Mouse (Mus musculus) CH12.LX (cell line): ENCODE measurements around the gene Syap1. TPM values are rescaled to one million over a fixed set of nuclear protein-coding genes. Genes with fewer than 3 reads are reported as not detected.

Source experiments
- DNase-seq: peaks from one replicate; pipeline ENCODE4 v3.0.0-alpha.2; 2013; ENCODE audit errors: extremely low read depth
- H3K27ac ChIP-seq: 2 replicates; pipeline ENCODE4 v1.5.1; 2012; ENCODE audit warnings: low read depth, mild to moderate bottlenecking, control low read depth, moderate library complexity; ENCODE audit not compliant: insufficient read depth
- H3K27me3 ChIP-seq: replicated peaks from 2 replicates; pipeline ENCODE3; 2012; ENCODE audit warnings: inconsistent platforms
- H3K36me3 ChIP-seq, 2 experiments: replicated peaks in 1 of 2; 2 replicates each; pipeline versions ENCODE3 to v1.6.1; 2012; ENCODE audit warnings: inconsistent platforms in 1 of 2, low read length in 1 of 2, mild to moderate bottlenecking in 1 of 2, mixed read lengths in 1 of 2, moderate library complexity in 1 of 2; ENCODE audit not compliant: control insufficient read depth in 1 of 2, insufficient read depth in 1 of 2
- H3K4me1 ChIP-seq, 2 experiments: 2 replicates each; pipeline ENCODE4 v1.6.1; 2012; ENCODE audit warnings: inconsistent platforms in 1 of 2, moderate library complexity in 1 of 2; ENCODE audit not compliant: insufficient read depth in 2 of 2, control insufficient read depth in 1 of 2
- H3K4me2 ChIP-seq: 2 replicates; pipeline ENCODE4 v1.6.1; 2012; ENCODE audit warnings: low read depth, mild to moderate bottlenecking, control low read depth; ENCODE audit not compliant: poor library complexity, insufficient read depth, severe bottlenecking
- H3K4me3 ChIP-seq, 3 experiments: fragments of 150-350 bp in 1 of 3; sonication (generic) in 1 of 3; replicated peaks in 1 of 3; 2 replicates each; pipeline versions ENCODE3 to v1.5.1; 2011 to 2012; ENCODE audit warnings: low read depth in 2 of 3, low read length in 2 of 3, mild to moderate bottlenecking in 2 of 3, moderate library complexity in 2 of 3, control low read depth in 1 of 3, improper control_type of control experiment in 1 of 3, inconsistent platforms in 1 of 3, mixed read lengths in 1 of 3; ENCODE audit not compliant: poor library complexity in 1 of 3
- H3K79me2 ChIP-seq: replicated peaks from 2 replicates; pipeline ENCODE4 v1.6.1; 2012; ENCODE audit warnings: mild to moderate bottlenecking, moderate library complexity; ENCODE audit not compliant: control insufficient read depth, poor library complexity, insufficient read depth, severe bottlenecking; ENCODE audit errors: extremely low read depth
- H3K9ac ChIP-seq: 2 replicates; pipeline ENCODE4 v1.6.1; 2012; ENCODE audit warnings: low read depth, mild to moderate bottlenecking, control low read depth, moderate library complexity; ENCODE audit not compliant: insufficient read depth
- H3K9me3 ChIP-seq: replicated peaks from 2 replicates; pipeline ENCODE3; 2012; ENCODE audit warnings: low read length, inconsistent platforms, mixed read lengths
- CTCF ChIP-seq, 2 experiments: IDR thresholded peaks in 1 of 2; conservative IDR thresholded peaks in 1 of 2; 2 replicates each; pipeline ENCODE4 v1.5.1; 2011 to 2012; ENCODE audit warnings: low read depth in 2 of 2, low read length in 2 of 2, improper control_type of control experiment in 1 of 2, inconsistent platforms in 1 of 2, mild to moderate bottlenecking in 1 of 2, moderate library complexity in 1 of 2
- ELF1 ChIP-seq: IDR thresholded peaks from 2 replicates; pipeline ENCODE4 v1.6.1; 2014; ENCODE audit warnings: low read depth, mild to moderate bottlenecking, inconsistent platforms, low read length, improper control_type of control experiment
- EP300 ChIP-seq: IDR thresholded peaks from 2 replicates; pipeline ENCODE4 v1.6.1; 2011; ENCODE audit warnings: low read length, improper control_type of control experiment
- IRF4 ChIP-seq: IDR thresholded peaks from 2 replicates; pipeline ENCODE4 v1.6.1; 2014; ENCODE audit warnings: low read depth, mild to moderate bottlenecking, inconsistent platforms, low read length, improper control_type of control experiment
- JUN ChIP-seq: IDR thresholded peaks from 2 replicates; pipeline ENCODE4 v1.6.1; 2011; ENCODE audit warnings: low read depth, mild to moderate bottlenecking, low read length, improper control_type of control experiment, moderate library complexity; ENCODE audit not compliant: insufficient read depth
- KAT2A ChIP-seq: IDR thresholded peaks from 2 replicates; pipeline ENCODE4 v1.6.1; 2012; ENCODE audit warnings: low read length, improper control_type of control experiment, inconsistent platforms; ENCODE audit not compliant: insufficient replicate concordance
- MAFK ChIP-seq: IDR thresholded peaks from 2 replicates; pipeline ENCODE4 v1.6.1; 2011; ENCODE audit warnings: low read length, improper control_type of control experiment; ENCODE audit not compliant: insufficient replicate concordance
- MAZ ChIP-seq: IDR thresholded peaks from 2 replicates; pipeline ENCODE4 v1.6.1; 2012; ENCODE audit warnings: low read depth, mild to moderate bottlenecking, inconsistent platforms, low read length, improper control_type of control experiment, moderate library complexity
- MEF2A ChIP-seq: IDR thresholded peaks from 2 replicates; pipeline ENCODE4 v1.6.1; 2014; ENCODE audit warnings: low read depth, mild to moderate bottlenecking, inconsistent platforms, low read length, improper control_type of control experiment, borderline replicate concordance
- MYC ChIP-seq: IDR thresholded peaks from 2 replicates; pipeline ENCODE4 v1.6.1; 2011; ENCODE audit warnings: low read depth, mild to moderate bottlenecking, improper control_type of control experiment, low read length
- NELFE ChIP-seq: IDR thresholded peaks from 2 replicates; pipeline ENCODE4 v1.6.1; 2011; ENCODE audit warnings: low read depth, low read length, improper control_type of control experiment
- NRF1 ChIP-seq: IDR thresholded peaks from 2 replicates; pipeline ENCODE4 v1.6.1; 2014; ENCODE audit warnings: low read depth, mild to moderate bottlenecking, inconsistent platforms, low read length, improper control_type of control experiment, moderate library complexity
- PAX5 ChIP-seq: IDR thresholded peaks from 2 replicates; pipeline ENCODE4 v1.6.1; 2012; ENCODE audit warnings: low read length, inconsistent platforms, mixed read lengths
- POLR2A ChIP-seq: IDR thresholded peaks from 2 replicates; pipeline ENCODE4 v1.6.1; 2011; ENCODE audit warnings: low read depth, mild to moderate bottlenecking, improper control_type of control experiment, low read length
- RAD21 ChIP-seq: IDR thresholded peaks from 2 replicates; pipeline ENCODE4 v1.6.1; 2011; ENCODE audit warnings: low read depth, mild to moderate bottlenecking, low read length, improper control_type of control experiment, moderate library complexity
- RCOR1 ChIP-seq: conservative IDR thresholded peaks from 2 replicates; pipeline ENCODE4 v1.6.1; 2012; ENCODE audit warnings: low read depth, mild to moderate bottlenecking, inconsistent platforms, low read length, improper control_type of control experiment
- UBTF ChIP-seq: IDR thresholded peaks from 2 replicates; pipeline ENCODE4 v1.6.1; 2012; ENCODE audit warnings: low read depth, mild to moderate bottlenecking, inconsistent platforms, low read length, improper control_type of control experiment, moderate library complexity
- USF1 ChIP-seq: IDR thresholded peaks from 2 replicates; pipeline ENCODE4 v1.6.1; 2014; ENCODE audit warnings: low read depth, mild to moderate bottlenecking, inconsistent platforms, low read length, improper control_type of control experiment
- ZMIZ1 ChIP-seq: IDR thresholded peaks from 2 replicates; pipeline ENCODE4 v1.6.1; 2012; ENCODE audit warnings: low read depth, mild to moderate bottlenecking, inconsistent platforms, low read length, improper control_type of control experiment
- dilution Hi-C: fragments of 300-500 bp; cut with MboI; formaldehyde crosslinking; loops from 2 replicates; pipeline ENCODE4 v1.14.3; 2020; ENCODE audit warnings: low sequenced_read_pairs; ENCODE audit not compliant: extremely low pct_unique_long_range_greater_than_20kb, extremely low pct_ligation_motif_present
- in situ Hi-C: fragments of 300-500 bp; cut with MboI; formaldehyde crosslinking; loops from 3 replicates; pipeline ENCODE4 v1.14.3; 2019; ENCODE audit warnings: low sequenced_read_pairs, low pct_ligation_motif_present, low pct_unique_long_range_greater_than_20kb, mixed read lengths
- polyA plus RNA-seq: library from polyadenylated mRNA; unstranded; fragments of >175 nt; gene quantifications from 2 replicates; pipeline ENCODE4 v1.2.1, GENCODE M21; 2012; ENCODE audit warnings: low read depth; ENCODE audit not compliant: insufficient read length
- total RNA-seq, 2 experiments: library from RNA; depleted of rRNA; stranded (reverse); fragments of 300-350 nt in 1 of 2; fragments of >200 nt in 1 of 2; gene quantifications; 2 replicates each; pipeline ENCODE4 v1.2.3; 2012 to 2014

Gene Syap1
- total and polyA plus RNA-seq, 3 experiments: 5.9 to 14.7 (median 12.3) TPM

DNA sequence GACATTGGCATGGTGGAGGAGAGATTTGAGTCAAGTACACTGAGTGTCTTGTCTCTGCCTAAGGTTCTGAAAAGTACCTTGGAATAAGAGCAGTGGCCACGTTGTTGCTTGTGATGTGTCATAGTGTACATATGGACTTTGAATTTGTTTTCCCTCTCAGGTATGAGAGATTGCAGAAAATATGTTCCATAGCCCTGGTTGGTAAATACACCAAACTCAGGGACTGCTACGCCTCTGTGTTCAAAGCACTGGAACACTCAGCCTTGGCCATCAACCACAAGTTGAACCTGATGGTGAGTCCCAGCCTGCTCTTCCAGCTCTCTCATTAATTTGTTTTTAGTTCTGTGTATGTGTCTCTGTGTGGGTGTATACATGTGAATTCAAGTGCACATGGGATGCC lies 43.2 kb upstream of the Syap1 start:
- DNase-seq: no peak
- Histone ChIP-seq H3K4me1 (no peaks in the 10 kb centered on the region), H3K9me3 (no peaks in the 10 kb centered on the region), H3K9ac (no peak overlapping the region)
- in situ Hi-C loops (no loop called here), dilution Hi-C loops (no loop called here)
- no peak for TF ChIP-seq RAD21
- TF ChIP-seq UBTF: no peak
- no peak for TF ChIP-seq ZMIZ1
- TF ChIP-seq CTCF (conservative IDR thresholded peaks at IDR 0.05 in 1 of 2, IDR thresholded peaks at IDR 0.05 in 1 of 2; ENCODE audit: low read depth in 2 of 2, low read length in 2 of 2): no peak
- no peak for TF ChIP-seq MAZ
- TF ChIP-seq NELFE: no peak
- TF ChIP-seq MYC: no peak
- no peak for TF ChIP-seq POLR2A
- TF ChIP-seq ELF1: no peak
- no peak for TF ChIP-seq USF1
- TF ChIP-seq KAT2A: no peak
- TF ChIP-seq NRF1: no peak
- TF ChIP-seq IRF4: no peak
- no peak for TF ChIP-seq EP300
- no peak for TF ChIP-seq PAX5
- TF ChIP-seq MAFK: no peak
- TF ChIP-seq, all 38 proteins: peak for 0
- H3K4me2 ChIP-seq: no peak overlapping the region
- no peaks in the 10 kb centered on the region for H3K79me2 ChIP-seq
- no peaks in the 10 kb centered on the region for H3K27me3 ChIP-seq
- peaks cover 20 to 37% of the 10 kb centered on the region in 2 experiments for H3K36me3 ChIP-seq
- H3K27ac ChIP-seq: no peak overlapping the region
- no peak overlapping the region for H3K4me3 ChIP-seq

DNA sequence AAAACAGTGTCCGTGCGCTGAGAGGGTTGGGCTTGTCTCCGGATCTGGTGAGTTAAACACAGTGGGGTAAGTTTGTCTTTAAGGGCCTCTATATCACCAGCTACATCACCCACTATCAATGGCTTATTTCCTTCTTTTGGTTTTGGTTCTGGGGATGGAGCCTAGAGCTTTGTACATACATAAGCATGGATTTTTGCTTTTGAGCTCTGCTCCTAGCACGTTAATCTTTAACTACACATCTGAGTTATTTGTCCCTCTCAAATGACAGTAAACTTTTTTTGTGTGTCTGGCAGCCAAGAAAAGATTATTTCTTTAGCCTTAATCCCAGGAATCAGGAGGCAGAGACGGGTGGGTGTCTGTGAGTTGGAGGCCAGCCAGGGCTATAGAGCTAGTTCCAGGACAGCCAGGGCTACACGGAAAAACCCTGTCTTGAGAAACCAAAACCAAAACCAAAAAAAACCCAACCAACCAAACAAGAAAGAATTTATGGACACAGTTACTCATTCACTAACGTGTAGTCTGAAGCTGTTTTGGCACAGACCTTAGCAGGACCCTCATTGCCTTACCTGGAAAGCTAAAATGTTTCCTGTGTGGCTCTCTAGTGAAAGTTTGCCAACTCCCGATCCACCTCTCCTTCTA lies 33.4 kb upstream of the Syap1 start:
- no peaks in the 10 kb centered on the region for H3K27me3 ChIP-seq
- DNase-seq: peak; percentile 17
- peaks cover 0 to 10% of the 10 kb centered on the region in 2 experiments; a peak in 2 of 4 replicates for H3K4me1 ChIP-seq
- peak overlapping the region; percentile 39 for H3K9ac ChIP-seq
- in situ Hi-C loops: loop anchor here (25.0 kb wide), 1 partner anchor 216 kb away; no protein-coding TSS in a partner anchor
- H3K27ac ChIP-seq: no peak overlapping the region
- dilution Hi-C loops: no loop called here
- H3K4me2 ChIP-seq: peak overlapping the region; percentile 70
- H3K4me3 ChIP-seq: no peak overlapping the region
- peaks cover 10 to 31% of the 10 kb centered on the region in 2 experiments for H3K36me3 ChIP-seq
- H3K79me2 ChIP-seq: no peaks in the 10 kb centered on the region
- no peak for TF ChIP-seq RCOR1
- peak; percentile 45; the same call in 1 of the 2 replicates for TF ChIP-seq MEF2A
- TF ChIP-seq JUN: no peak
- TF ChIP-seq POLR2A: 0 out of 2 replicates have a peak, but pooled peaks have one; percentile 21
- H3K9me3 ChIP-seq: no peaks in the 10 kb centered on the region
